Mouse (Mus musculus) left cerebral cortex, adult 2 months (tissue): Measurements from ENCODE around the gene Efhd2. TPM values are rescaled to one million over a fixed set of nuclear protein-coding genes. Genes with fewer than 3 reads are reported as not detected.
A peak's percentile ranks its signal among the peaks of the same experiment; 100 is the strongest.

Experiments
- DNase-seq, 2 experiments: peaks; one replicate each; pipeline ENCODE4 v3.0.0; 2021 to 2022; ENCODE audit warnings: low spot score in 2 of 2, mixed read lengths in 1 of 2; ENCODE audit errors: extremely low spot score in 1 of 2
- H3K27ac ChIP-seq: fragments of 200-600 bp; 2 replicates; pipeline ENCODE4 v1.8.1; 2022
- H3K4me3 ChIP-seq: fragments of 200-600 bp; 2 replicates; pipeline ENCODE4 v1.8.1; 2022
- CTCF ChIP-seq: fragments of 200-600 bp; IDR thresholded peaks from 2 replicates; pipeline ENCODE4 v1.8.1; 2022; ENCODE audit warnings: antibody characterized with exemption, mild to moderate bottlenecking, moderate library complexity
- intact Hi-C: fragments of 180-260 bp; cut with DNase I; formaldehyde crosslinking; loops from one replicate; pipeline ENCODE4 v1.15.1; 2025
- long read RNA-seq, 2 experiments: library from polyadenylated mRNA; stranded (forward); transcript quantifications; one replicate each; pipeline ENCODE4 v2.0.0; 2021; ENCODE audit warnings: borderline mapping rate in 2 of 2
- total RNA-seq, 2 experiments: library from RNA; stranded (reverse); gene quantifications; 2 replicates each; pipeline ENCODE4 v1.2.3; 2021

Gene Efhd2
- total RNA-seq: 100 to 1,000 TPM; 271 to 279 TPM
- long read RNA-seq, experiment 1, transcript Efhd2-201 (4 exons, 2,381 nt): major isoform, 741 of 774 reads
- long read RNA-seq, experiment 1, partial matches to known transcripts: 30 of 774 reads
- long read RNA-seq, experiment 1, other reads (novel, unspliced or antisense): 3 of 774 reads
- long read RNA-seq, experiment 2, transcript Efhd2-201 (4 exons, 2,381 nt): major isoform, 512 of 544 reads
- long read RNA-seq, experiment 2, partial matches to known transcripts: 6 of 544 reads
- long read RNA-seq, experiment 2, other reads (novel, unspliced or antisense): 26 of 544 reads

DNA sequence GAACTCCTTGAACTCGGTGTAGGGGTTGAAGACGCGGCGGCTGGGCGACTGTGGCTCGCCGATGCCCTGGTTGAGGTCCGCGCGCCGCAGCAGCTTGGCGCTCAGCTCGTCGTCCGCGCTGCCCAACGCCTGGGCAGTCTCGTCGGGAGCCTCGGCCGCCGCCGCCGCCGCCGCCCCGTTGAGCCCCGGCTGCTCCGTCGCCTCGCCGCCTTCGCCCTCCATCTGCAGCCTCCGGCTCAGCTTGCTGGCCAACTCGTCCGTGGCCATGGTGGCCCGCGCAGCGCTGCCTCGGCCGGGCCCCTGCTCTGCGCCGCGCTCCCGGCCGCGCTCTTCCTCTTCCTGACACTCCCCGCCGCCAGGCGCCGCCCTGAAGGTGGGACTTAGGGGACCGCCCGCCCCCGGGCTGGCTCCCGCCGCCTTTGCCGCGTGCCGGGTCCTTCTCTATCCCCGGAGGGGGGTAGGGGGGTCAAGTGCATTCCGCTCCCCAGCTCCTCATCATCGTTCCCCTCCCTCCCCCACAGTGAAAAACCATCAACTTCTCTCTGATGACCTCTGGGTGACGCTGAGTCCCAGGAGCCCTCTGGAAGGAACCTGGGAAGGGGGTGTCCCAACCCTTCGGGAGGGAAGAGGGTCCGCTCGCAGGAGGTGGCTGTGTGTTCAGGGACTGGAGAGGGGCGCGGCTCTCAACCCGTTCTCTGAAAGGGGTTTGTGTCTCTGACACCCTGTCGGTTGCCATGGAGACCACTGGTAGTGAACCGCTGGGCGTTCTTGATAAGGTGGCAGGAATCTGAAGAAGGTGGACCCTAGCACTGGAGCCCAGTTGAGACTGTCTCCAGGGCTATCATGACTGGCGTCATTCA, at the start of gene Efhd2:
Gene Efhd2 (minus strand): TSS at position 320 of the 860 bp plus-strand sequence.
- Histone ChIP-seq H3K4me3 (peak within 1 kb of the TSS; percentile 86), H3K27ac (peak within 1 kb of the TSS; percentile 96)
- peak; percentile 81 to 82 for DNase-seq
- TF ChIP-seq CTCF: no peak; the same call in 1 of the 2 replicates
- intact Hi-C loops: loop anchor here (2.0 to 5.0 kb wide), 2 partner anchors 78 to 338 kb away; partner anchors contain the start of gene Spen

DNA sequence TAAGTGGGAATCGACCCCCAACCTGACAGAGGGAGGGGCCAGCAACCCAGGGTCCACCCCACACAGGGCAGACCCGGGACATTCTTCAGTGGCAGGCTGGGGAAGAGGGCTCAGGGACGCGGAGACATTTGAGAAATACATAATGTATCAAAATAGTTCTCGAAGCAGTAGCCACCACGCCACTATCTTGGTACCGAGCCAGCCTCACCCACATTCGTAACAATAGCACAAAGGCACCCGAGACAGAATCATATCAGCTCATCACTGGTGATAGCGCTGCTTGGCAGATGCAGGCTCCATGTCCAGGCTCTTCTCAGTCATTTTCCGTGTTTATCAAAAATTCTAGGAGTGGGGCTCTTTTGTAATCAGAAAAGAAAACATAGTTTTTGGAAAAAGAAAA, 49.2 kb upstream of the Efhd2 start:
- intact Hi-C loops: no loop called here
- no peak for TF ChIP-seq CTCF
- Histone ChIP-seq H3K27ac (no peak overlapping the region), H3K4me3 (no peak overlapping the region)
- DNase-seq: no peak

DNA sequence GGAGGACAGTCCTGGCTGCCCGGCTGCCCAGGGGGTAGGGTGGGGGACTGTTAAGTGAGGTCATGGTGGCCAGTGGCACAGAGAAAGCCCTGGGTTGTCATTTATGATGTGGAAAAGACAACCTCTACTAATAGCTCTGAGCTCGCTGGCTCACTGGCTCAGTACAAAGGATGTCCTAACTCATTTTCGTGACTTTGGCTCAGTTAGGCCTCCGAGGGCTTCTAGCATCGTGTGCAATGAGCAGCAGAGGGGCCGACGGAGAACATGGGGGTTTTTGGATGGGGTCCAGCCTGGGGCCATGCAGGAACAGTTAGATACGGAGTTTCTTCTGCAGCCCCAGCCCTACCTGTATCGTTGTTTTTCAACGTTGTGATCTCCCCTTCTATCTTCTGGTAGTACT, 45.7 kb upstream of the Efhd2 start:
- no peak overlapping the region for H3K4me3 ChIP-seq

DNA sequence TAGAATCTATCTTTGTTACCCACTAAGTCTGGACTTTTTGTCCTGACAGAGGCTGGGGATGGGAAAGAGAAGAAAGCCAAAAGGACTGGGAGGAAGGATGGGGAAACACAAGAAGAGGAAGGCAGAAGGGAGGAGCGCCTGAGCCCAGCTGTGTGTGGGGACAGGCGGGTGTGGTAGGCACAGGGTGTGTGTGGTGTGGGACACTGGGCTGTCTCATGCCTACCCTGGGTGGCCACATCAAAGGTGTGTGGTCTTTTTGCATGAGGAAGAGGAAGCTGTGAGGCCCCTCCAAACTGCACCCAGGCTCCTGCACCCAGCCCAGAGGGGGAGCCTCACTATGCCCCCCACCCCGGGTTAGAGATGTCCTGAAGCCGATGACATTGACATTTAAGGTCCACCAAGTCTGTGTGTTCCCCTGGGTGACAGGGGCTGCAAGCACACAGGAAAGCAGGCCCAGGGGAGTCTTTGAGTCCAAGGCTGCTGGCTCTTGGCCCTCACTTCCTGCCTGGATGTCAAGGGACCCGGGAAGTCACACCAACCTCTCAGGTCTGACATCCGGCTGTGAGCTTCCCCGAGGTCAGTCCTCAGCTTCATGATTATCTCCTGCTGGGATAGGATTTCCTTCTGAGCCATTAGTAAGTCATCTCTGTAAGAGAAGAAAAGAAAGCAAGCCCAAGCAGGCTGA, 43.2 kb upstream of the Efhd2 start:
- Histone ChIP-seq H3K4me3 (no peak overlapping the region), H3K27ac (no peak overlapping the region)
- intact Hi-C loops: no loop called here
- no peak for TF ChIP-seq CTCF
- DNase-seq: no peak

More for the DNA sequence above, 45.7 kb upstream of the Efhd2 start:
- DNase-seq: no peak
- H3K27ac ChIP-seq: no peak overlapping the region
- no peak for TF ChIP-seq CTCF
- intact Hi-C loops: no loop called here

DNA sequence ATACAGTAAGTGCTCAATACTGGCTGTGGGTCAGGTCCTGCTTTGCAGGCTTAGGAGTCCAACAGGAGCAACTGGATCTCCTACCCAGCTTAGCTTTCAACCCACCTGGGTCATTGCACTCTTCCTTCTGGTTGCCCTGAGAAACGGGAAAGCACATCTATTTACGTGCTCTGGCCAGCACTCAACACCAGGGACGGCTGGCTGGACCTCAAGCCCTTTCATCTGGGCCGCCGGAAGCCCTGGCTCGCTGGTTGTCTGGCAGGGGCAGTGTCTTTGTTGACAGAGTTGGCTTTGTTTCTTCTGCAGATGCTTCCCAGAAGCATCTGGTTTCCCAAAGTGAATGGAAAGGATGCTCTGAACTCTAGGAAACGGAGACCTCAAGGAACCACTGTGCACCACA, 39.3 kb upstream of the Efhd2 start:
- no peak for DNase-seq
- no peak for TF ChIP-seq CTCF
- intact Hi-C loops: no loop called here
- no peak overlapping the region for H3K27ac ChIP-seq
- no peak overlapping the region for H3K4me3 ChIP-seq

DNA sequence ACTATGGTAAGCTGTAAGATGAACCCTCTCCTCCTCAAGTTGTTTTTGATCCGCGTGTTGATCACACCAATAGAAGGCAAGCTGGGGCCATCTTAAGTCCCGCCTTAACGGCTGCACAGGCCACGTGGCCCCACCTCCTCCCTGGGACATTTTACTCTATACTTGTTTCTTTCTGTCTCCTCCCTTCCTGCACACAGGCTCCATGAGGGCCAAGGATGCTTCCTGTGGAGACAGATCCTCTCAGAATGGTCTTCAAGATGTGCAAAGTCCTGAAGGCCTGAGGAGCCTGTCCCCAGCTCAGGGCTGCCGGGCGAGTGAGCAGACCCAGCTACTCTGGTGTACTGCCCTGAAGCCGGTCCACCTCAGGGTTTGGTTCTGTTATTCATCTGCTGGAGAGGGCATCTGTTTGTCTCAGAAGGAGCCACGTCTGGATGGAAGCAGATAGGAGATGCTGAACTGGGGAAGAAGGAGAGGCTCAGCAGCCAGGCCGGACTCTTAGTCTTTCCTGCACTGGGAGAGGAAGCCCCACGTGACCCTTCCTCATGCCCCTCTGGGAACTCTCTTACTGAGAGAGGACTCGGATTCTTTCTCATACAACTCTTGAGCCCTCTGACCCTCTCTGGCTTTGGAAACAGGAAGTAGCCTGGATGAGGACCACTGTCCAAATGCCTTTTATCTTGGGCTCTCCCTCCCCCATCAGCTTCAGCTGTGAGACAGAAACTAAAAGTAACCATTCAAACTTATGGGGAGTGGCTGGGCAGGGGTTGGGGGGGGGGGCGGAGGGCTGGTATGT, 38.7 kb upstream of the Efhd2 start:
- H3K27ac ChIP-seq: no peak overlapping the region
- intact Hi-C loops: no loop called here
- TF ChIP-seq CTCF: no peak

DNA sequence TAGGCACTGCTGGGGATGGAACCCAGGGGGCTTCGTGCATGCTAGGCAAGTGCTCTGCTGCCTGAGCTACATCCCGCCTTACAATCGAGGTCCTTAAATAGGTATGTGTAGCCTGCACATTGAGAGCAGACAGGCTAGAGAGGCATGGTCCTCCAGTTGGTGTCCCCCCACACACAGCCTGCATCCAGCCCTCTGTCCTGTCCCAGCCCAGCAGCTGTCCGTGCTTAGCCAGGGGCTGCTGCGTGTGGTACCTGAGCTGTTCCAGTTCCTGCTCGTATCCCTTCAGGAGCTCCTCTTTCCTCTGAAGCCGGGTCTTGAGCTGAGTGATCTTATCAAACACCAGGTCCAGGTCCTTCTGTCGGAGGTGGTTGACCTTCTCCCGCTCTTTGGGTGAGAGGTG, 30.0 kb upstream of the Efhd2 start:
- no peak for TF ChIP-seq CTCF
- H3K27ac ChIP-seq: no peak overlapping the region
- no peak for DNase-seq
- intact Hi-C loops: no loop called here
- H3K4me3 ChIP-seq: no peak overlapping the region

More for the DNA sequence above, 38.7 kb upstream of the Efhd2 start:
- no peak for DNase-seq
- H3K4me3 ChIP-seq: no peak overlapping the region

DNA sequence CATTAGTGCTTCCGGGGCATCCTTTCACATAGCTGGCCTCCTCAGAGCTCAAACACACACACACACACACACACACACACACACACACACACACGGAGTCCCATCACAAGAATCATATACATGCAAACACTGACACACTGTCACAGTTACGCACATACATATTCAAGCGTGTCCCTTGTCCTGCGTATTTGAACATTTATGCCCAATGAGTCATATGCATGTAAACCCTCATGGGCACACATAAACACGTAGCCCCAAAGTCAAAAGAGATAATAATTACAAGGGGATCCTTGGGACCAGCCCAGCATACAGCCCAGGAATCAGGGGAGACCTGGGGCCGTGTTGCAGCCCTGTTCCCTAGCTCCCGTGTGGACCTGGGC, 27.7 kb upstream of the Efhd2 start:
- intact Hi-C loops: no loop called here
- Histone ChIP-seq H3K27ac (no peak overlapping the region), H3K4me3 (no peak overlapping the region)
- no peak for TF ChIP-seq CTCF
- DNase-seq: no peak

DNA sequence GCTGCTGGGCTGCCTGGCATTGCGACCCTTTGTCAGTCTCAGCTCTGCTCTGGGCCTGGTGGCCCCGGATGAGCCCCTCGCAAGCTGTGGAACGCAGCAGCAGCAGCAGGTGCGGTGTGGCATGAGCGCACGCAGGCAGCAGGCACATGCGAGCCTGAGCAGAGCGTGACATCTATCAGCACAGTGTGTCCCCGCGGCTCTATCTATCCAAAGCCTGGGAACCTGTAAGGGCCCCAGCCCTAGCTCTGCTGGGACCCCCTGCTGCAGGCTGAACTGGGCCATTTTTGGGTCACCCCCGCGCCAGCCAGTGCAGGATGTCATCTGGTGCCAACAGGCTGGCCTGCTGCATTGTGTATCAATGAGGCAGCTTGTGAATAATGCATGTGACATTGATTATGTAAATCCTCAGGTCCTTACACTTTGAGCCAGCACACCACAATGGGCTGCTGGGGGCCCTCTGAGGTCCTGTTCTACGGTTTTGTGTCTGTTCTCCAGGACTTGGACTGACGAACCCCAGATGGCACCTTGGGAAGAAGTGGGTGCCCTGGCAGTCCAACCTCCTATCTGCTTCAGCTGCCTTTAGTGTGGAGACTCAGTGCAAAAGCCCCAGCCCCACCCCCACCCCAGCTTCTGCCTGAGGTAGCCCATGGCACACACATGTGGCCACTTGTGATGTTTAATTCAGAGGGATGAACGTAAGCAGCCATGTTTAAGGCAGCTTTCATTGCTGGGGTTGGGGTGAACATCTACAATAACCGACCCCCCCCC, 27.2 kb upstream of the Efhd2 start:
- H3K4me3 ChIP-seq: no peak overlapping the region
- no peak for DNase-seq
- H3K27ac ChIP-seq: no peak overlapping the region
- intact Hi-C loops: no loop called here
- no peak for TF ChIP-seq CTCF

DNA sequence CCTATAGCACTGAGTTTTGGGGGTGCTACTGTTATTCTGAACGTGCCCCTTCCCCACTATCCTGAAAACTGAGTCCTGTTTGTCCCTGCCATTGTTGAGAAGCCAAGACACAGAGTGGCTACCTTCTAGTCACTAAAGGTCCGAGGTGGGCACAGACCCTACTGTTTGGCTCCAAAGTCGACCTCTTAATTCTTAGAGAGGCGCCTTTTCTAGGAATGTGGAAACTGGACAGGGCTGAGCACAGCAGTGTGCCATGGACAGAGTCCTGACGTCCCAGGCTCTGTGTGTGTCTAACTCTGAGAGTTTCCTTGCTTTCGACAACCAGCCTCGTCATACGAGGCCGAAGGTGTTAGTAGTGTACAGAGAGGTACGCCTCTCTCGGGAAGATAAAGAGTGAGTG, 25.7 kb upstream of the Efhd2 start:
- H3K27ac ChIP-seq: no peak overlapping the region
- intact Hi-C loops: no loop called here
- H3K4me3 ChIP-seq: no peak overlapping the region
- no peak for DNase-seq
- TF ChIP-seq CTCF: no peak

DNA sequence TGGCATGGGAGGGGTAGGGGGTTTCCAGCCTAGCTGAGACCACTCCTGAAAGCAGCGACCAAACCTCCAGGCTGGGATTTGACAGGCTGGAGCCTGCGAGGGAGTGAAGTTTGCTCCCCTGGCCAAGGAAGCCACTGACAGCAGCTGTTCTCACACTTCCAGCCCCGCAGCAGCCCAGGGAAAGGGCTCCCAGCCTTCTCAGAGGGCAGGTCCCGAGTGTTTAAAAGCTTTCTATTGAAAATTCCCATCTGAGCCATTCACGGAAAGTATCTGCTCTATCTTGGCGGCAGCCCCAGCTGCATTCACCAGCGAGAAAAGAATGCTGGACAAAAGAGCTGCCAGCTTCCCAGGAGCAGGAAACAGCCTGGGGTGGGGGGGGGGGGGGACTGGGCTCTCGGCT, 25.2 kb upstream of the Efhd2 start:
- intact Hi-C loops: no loop called here
- no peak overlapping the region for H3K27ac ChIP-seq

More for the DNA sequence above, 25.2 kb upstream of the Efhd2 start:
- no peak overlapping the region for H3K4me3 ChIP-seq
- no peak for TF ChIP-seq CTCF
- peak in 1 of 2 experiments; percentile 27 for DNase-seq
